Mouse (Mus musculus) CD8-positive naive resting alpha-beta T cell, adult 2 months (primary cell): ENCODE results near the gene Bcl2.

Experiments
- DNase-seq, 2 experiments: peaks; one replicate each; pipeline ENCODE4 v3.0.0; 2022; ENCODE audit warnings: low read depth in 2 of 2, low spot score in 2 of 2

The Bcl2 gene

GRCm38 (mm10) chr1:106517099-106517498 is 197.0 kb downstream of the Bcl2 start:
- DNase-seq = no peak

DNA sequence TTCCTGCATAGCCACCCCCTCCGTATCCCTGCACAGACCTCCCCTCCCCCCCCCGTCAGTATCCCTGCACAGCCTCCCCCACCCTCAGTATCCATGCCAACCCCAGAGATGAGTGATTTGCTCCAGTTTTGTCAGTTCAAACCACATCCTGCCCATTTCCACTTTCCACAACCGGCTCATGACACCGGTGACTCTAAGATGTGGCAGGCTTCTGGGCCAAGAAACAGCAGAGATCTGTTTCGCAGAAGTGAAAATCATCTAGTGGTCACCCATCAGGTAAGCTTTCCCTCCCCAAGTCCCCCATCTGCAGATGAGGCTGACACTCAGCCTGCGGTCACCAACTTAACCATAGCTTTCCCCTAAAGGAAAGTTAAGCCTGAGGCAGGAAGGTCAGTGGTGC is 198.5 kb downstream of the Bcl2 start:
- DNase-seq = peak; percentile 40 to 54

GRCm38 (mm10) chr1:106513890-106514643 is 200.0 kb downstream of the Bcl2 start:
- no peak for DNase-seq

GRCm38 (mm10) chr1:106513481-106513880 is 200.6 kb downstream of the Bcl2 start:
- no peak for DNase-seq

DNA sequence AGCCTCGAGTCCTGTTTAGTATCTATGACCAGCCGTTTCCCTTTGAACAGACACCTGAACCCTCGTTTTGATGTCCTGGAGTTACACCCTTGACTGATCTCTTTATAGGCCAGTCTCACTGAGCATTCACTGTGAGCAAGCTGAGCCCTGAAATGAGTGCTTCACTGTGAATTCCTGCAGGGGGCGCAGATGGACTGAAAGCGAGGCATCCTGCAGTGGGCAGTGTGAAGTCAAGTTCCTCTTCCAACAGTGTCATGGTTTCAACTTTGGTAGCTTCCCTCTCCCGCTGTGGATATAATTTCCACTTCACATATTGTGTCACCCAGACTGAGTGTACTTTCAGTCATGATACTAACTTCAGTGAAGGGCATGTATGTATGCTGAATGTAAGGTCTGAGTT is 202.5 kb downstream of the Bcl2 start:
- peak; percentile 71 to 80 for DNase-seq

- DNase-seq = no peak
Measured at GRCm38 (mm10) chr1:106507556-106507955, 206.5 kb downstream of the Bcl2 start.

GRCm38 (mm10) chr1:106503910-106504309 is 210.2 kb downstream of the Bcl2 start:
- DNase-seq = no peak

GRCm38 (mm10) chr1:106503407-106503806 is 210.7 kb downstream of the Bcl2 start:
- DNase-seq = no peak

DNA sequence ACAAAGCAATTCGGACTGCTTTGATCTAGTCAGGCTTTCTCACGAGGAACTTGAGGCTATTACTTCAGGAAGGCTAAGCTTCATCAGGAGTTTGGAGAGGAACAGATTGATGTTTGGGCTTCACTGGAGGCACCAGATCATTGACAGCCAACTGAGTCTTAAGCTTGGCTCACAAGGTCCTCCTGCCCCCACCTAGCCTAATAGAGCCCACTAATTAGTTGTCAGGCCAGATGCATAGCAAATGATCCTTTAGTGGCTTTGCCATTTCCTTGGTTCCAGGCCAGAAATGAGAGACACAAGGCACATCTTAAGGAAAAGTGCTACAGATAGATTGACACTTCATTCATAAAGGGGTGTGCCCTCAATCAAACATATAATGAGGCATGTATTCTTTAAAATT is 216.1 kb downstream of the Bcl2 start:
- DNase-seq = no peak
